Mouse (Mus musculus): ENCODE results near the gene Hsdl1. TPM values are rescaled to one million over a fixed set of nuclear protein-coding genes. Genes with fewer than 3 reads are reported as not detected.
A peak's percentile ranks its signal among the peaks of the same experiment; 100 is the strongest.

Hsdl1 gene
- polyA plus RNA-seq, 1 experiment from 2014 or later = 27.1 TPM

DNA sequence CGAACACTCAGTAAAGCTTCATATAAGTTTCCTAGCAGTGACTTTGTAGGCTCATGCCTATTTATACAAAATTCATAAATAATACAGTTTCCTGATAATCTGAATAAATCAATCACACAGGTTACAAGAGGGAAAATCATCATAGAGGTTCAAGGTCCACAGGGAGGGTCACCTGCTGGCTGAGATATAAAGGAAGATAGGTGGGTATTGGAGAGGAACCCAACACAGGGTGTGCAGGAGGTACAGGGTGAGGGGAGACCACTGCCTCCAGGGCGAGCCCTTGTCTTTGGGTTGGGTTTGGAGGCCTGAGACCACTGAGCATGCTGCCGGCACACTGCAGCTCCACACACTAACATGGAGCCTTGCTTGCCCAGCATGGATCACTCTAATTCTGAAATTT lies 43.6 kb downstream of the Hsdl1 start:
- peaks cover 76% of the 10 kb centered on the region for H3K36me3 ChIP-seq (ENCODE audit: insufficient read depth, low read length)
- no peak overlapping the region for H3K27ac ChIP-seq
- ATAC-seq (replicated peaks; ENCODE audit: low FRiP score, low read depth) = no peak
- DNase-seq (ENCODE audit: low spot score) = no peak
- no peaks in the 10 kb centered on the region for H3K27me3 ChIP-seq (ENCODE audit: insufficient read depth, low read length)
- no peaks in the 10 kb centered on the region for H3K9me3 ChIP-seq (replicated peaks; ENCODE audit: low read length)
- H3K4me2 ChIP-seq (ENCODE audit: low read length) = no peak overlapping the region
- H3K4me3 ChIP-seq (replicated peaks; ENCODE audit: low read depth, low read length) = no peak overlapping the region
- no peak for TF ChIP-seq CTCF (IDR thresholded peaks at IDR 0.05; ENCODE audit: low read depth)
- H3K4me1 ChIP-seq (replicated peaks; ENCODE audit: insufficient read depth, low read length) = no peaks in the 10 kb centered on the region
- H3K9ac ChIP-seq (ENCODE audit: low read depth, low read length) = no peak overlapping the region
- WGBS = 92% methylated on average over 3 of the region's 3 CpGs

DNA sequence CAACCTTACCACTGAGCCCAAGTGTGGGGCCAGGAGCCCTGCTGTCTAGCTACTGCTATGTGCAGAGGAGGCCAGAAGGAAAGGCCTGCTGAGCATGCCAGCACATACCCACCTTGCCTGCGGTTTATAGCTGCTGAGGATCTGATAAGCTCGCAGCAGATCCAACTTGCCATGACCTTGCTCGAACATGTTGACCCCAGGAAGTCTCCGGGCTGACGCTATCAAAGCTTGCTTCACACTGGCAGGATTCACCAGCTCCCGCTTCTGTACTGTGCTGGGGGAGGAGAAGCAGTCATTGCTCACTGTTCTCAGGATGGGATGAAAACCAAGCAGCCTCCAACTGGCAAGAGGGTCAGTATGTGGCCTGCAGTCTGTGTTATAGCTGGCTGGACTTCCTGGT lies 44.0 kb downstream of the Hsdl1 start:
- Histone ChIP-seq H3K4me1 (replicated peaks; ENCODE audit: insufficient read depth, low read length) (no peaks in the 10 kb centered on the region), H3K4me3 (replicated peaks; ENCODE audit: low read depth, low read length) (no peak overlapping the region), H3K36me3 (ENCODE audit: insufficient read depth, low read length) (peaks cover 73% of the 10 kb centered on the region), H3K27me3 (ENCODE audit: insufficient read depth, low read length) (no peaks in the 10 kb centered on the region), H3K9me3 (replicated peaks; ENCODE audit: low read length) (no peaks in the 10 kb centered on the region), H3K27ac (no peak overlapping the region), H3K4me2 (ENCODE audit: low read length) (no peak overlapping the region), H3K9ac (ENCODE audit: low read depth, low read length) (no peak overlapping the region)
- WGBS = 74% methylated on average over 6 of the region's 6 CpGs
- 0 out of 2 replicates have a peak, but pooled peaks have one; percentile 17 for ATAC-seq (replicated peaks; ENCODE audit: low FRiP score, low read depth)
- no peak for TF ChIP-seq CTCF (IDR thresholded peaks at IDR 0.05; ENCODE audit: low read depth)
- DNase-seq (ENCODE audit: low spot score) = no peak

DNA sequence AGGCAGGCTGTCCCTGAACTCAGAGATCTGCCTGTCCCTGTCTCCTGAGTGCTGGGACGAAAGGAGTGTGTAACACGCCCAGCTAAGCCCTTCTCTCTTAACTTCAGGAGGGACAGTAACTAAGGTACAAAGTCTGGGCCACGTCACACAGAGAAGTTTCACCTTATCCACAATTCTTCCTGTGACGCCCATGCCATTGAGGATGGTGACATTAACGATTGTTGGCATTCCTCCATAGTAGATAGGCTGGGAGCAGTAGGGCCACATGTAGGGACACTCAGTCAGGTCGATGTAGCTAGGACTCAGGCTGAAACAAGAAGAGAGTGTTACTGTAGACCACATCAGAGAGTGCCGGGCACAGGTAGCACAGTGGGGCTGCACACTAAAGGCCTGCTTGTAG lies 46.2 kb downstream of the Hsdl1 start:
- ATAC-seq (replicated peaks; ENCODE audit: low FRiP score, low read depth) = no peak

DNA sequence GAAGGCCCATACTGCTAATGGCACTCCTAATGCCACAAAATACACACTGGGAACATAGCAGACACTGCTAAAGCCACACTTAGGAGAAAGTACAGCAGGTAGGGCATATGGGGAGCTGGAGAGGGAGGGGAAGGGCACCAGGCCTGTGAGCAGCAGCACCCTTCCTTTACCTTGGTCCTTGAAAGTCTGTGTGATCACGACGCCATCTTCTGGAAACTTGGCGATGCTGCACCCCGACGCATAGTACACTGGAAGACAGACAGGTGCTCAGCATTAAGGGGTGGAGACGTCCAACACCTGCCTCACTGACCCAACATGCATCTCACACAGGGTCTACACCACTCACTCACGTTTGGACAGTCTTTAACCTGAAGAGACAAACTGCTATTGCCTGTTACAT lies 54.9 kb downstream of the Hsdl1 start:
- H3K36me3 ChIP-seq (ENCODE audit: insufficient read depth, low read length) = peaks cover 91% of the 10 kb centered on the region
- no peak for DNase-seq (ENCODE audit: low spot score)
- WGBS = 76% methylated on average over 7 of the region's 7 CpGs

More for the DNA sequence above, 46.2 kb downstream of the Hsdl1 start:
- no peak for DNase-seq (ENCODE audit: low spot score)
- no peak overlapping the region for H3K9ac ChIP-seq (ENCODE audit: low read depth, low read length)
- no peak overlapping the region for H3K4me2 ChIP-seq (ENCODE audit: low read length)
- H3K36me3 ChIP-seq (ENCODE audit: insufficient read depth, low read length) = peaks cover 82% of the 10 kb centered on the region
- TF ChIP-seq CTCF (IDR thresholded peaks at IDR 0.05; ENCODE audit: low read depth) = no peak
- no peak overlapping the region for H3K27ac ChIP-seq
- no peaks in the 10 kb centered on the region for H3K27me3 ChIP-seq (ENCODE audit: insufficient read depth, low read length)
- no peaks in the 10 kb centered on the region for H3K9me3 ChIP-seq (replicated peaks; ENCODE audit: low read length)
- 92% methylated on average over 7 of the region's 7 CpGs for WGBS
- H3K4me3 ChIP-seq (replicated peaks; ENCODE audit: low read depth, low read length) = no peak overlapping the region
- H3K4me1 ChIP-seq (replicated peaks; ENCODE audit: insufficient read depth, low read length) = no peaks in the 10 kb centered on the region

DNA sequence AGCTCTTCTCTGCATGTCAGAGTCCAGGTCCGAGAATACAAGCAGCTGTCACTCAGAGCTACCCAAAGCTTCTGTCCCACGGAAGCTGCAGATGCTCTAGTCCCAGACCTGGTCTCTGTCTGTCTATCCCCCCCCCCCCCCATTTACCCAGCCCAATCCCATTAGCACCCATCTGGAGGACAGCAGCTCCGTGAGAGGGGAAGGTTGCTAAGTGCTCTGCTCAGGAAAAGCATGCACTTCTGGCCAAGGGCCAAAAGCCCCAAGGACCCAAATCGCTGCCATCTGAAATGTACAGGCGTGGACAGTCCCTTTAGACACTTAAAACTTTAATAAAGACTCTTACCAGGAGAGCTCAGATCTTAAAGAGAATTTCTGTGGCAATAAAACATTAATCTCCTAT lies 58.3 kb downstream of the Hsdl1 start:
- Histone ChIP-seq H3K4me1 (replicated peaks; ENCODE audit: insufficient read depth, low read length) (no peaks in the 10 kb centered on the region), H3K27ac (no peak overlapping the region), H3K4me3 (replicated peaks; ENCODE audit: low read depth, low read length) (no peak overlapping the region), H3K4me2 (ENCODE audit: low read length) (no peak overlapping the region), H3K36me3 (ENCODE audit: insufficient read depth, low read length) (peaks cover 91% of the 10 kb centered on the region), H3K9me3 (replicated peaks; ENCODE audit: low read length) (no peaks in the 10 kb centered on the region), H3K9ac (ENCODE audit: low read depth, low read length) (no peak overlapping the region), H3K27me3 (ENCODE audit: insufficient read depth, low read length) (no peaks in the 10 kb centered on the region)
- DNase-seq (ENCODE audit: low spot score) = no peak
- no peak for TF ChIP-seq CTCF (IDR thresholded peaks at IDR 0.05; ENCODE audit: low read depth)
- WGBS = 67% methylated on average over 5 of the region's 5 CpGs
- ATAC-seq (replicated peaks; ENCODE audit: low FRiP score, low read depth) = no peak

More for the DNA sequence above, 54.9 kb downstream of the Hsdl1 start:
- ATAC-seq (replicated peaks; ENCODE audit: low FRiP score, low read depth) = no peak
- Histone ChIP-seq H3K27me3 (ENCODE audit: insufficient read depth, low read length) (no peaks in the 10 kb centered on the region), H3K9ac (ENCODE audit: low read depth, low read length) (no peak overlapping the region), H3K4me2 (ENCODE audit: low read length) (no peak overlapping the region), H3K4me1 (replicated peaks; ENCODE audit: insufficient read depth, low read length) (no peaks in the 10 kb centered on the region), H3K4me3 (replicated peaks; ENCODE audit: low read depth, low read length) (no peak overlapping the region), H3K27ac (no peak overlapping the region), H3K9me3 (replicated peaks; ENCODE audit: low read length) (no peaks in the 10 kb centered on the region)
- peak; percentile 55 for TF ChIP-seq CTCF (IDR thresholded peaks at IDR 0.05; ENCODE audit: low read depth)

DNA sequence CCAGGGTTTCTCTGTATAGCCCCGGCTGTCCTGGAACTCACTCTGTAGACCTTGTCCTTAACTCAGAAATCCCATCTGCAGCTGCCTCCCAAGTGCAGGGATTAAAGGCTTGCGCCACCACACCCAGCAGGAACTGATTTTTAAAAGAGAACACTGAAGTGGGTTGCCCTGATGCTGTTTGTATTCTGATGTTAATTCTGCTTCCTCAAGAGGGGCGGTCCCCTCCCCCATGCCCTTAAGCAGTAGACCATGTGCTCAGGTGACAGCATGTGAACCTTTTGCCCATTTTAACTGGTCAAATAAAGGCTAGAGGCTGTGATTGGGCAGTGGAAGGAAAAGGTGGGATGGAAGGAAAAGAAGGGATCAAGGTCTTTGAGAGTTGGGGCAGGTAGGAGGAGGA lies 59.2 kb downstream of the Hsdl1 start:
- peaks cover 87% of the 10 kb centered on the region for H3K36me3 ChIP-seq (ENCODE audit: insufficient read depth, low read length)
- WGBS = 75% methylated on average over 3 of the region's 3 CpGs
- H3K27ac ChIP-seq = no peak overlapping the region
- TF ChIP-seq CTCF (IDR thresholded peaks at IDR 0.05; ENCODE audit: low read depth) = no peak
- no peak overlapping the region for H3K4me3 ChIP-seq (replicated peaks; ENCODE audit: low read depth, low read length)
- no peaks in the 10 kb centered on the region for H3K9me3 ChIP-seq (replicated peaks; ENCODE audit: low read length)
- no peaks in the 10 kb centered on the region for H3K4me1 ChIP-seq (replicated peaks; ENCODE audit: insufficient read depth, low read length)
- no peak for ATAC-seq (replicated peaks; ENCODE audit: low FRiP score, low read depth)
- H3K27me3 ChIP-seq (ENCODE audit: insufficient read depth, low read length) = no peaks in the 10 kb centered on the region
- no peak overlapping the region for H3K9ac ChIP-seq (ENCODE audit: low read depth, low read length)
- H3K4me2 ChIP-seq (ENCODE audit: low read length) = no peak overlapping the region
- no peak for DNase-seq (ENCODE audit: low spot score)

DNA sequence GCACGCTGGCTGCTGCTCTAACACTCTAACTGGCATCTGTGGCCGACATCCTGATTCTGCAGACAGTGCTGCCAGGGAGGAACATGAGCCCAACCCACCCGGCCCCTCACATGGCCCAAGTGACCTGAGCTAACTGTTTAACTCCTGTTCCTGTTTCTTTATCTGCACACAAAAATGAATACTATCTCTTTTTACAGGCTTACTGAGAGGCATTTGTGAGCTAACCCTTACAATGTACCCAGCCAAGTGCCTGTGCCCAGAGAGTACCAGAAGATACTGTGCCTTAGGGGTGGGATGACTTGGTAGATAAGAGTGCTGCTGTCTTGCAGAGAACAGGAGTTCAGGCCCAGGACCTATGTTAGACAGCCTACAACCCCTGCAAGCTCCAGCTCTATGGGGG lies 60.0 kb downstream of the Hsdl1 start:
- Histone ChIP-seq H3K27me3 (ENCODE audit: insufficient read depth, low read length) (no peaks in the 10 kb centered on the region), H3K4me3 (replicated peaks; ENCODE audit: low read depth, low read length) (no peak overlapping the region), H3K9me3 (replicated peaks; ENCODE audit: low read length) (no peaks in the 10 kb centered on the region), H3K4me1 (replicated peaks; ENCODE audit: insufficient read depth, low read length) (no peaks in the 10 kb centered on the region), H3K9ac (ENCODE audit: low read depth, low read length) (no peak overlapping the region), H3K4me2 (ENCODE audit: low read length) (no peak overlapping the region), H3K36me3 (ENCODE audit: insufficient read depth, low read length) (peaks cover 86% of the 10 kb centered on the region), H3K27ac (no peak overlapping the region)
- WGBS = 89% methylated on average over 3 of the region's 3 CpGs
- DNase-seq (ENCODE audit: low spot score) (no peak), ATAC-seq (replicated peaks; ENCODE audit: low FRiP score, low read depth) (no peak)
- TF ChIP-seq CTCF (IDR thresholded peaks at IDR 0.05; ENCODE audit: low read depth) = no peak

Data from kidney, postnatal 0 days (tissue).